Mouse (Mus musculus) lung, postnatal 0 days (tissue): ENCODE data around the gene Esm1.

Experiments
- CTCF ChIP-seq: IDR thresholded peaks from 2 replicates; pipeline ENCODE4 v1.5.1; 2016; ENCODE audit warnings: antibody characterized with exemption, mild to moderate bottlenecking
- EP300 ChIP-seq: IDR thresholded peaks from 2 replicates; pipeline ENCODE4 v1.6.1; 2016; ENCODE audit warnings: antibody characterized with exemption, mild to moderate bottlenecking, control low read depth

- TF ChIP-seq EP300 (no peak), CTCF (no peak)
Observed at GRCm38 (mm10) chr13:113201631-113202030, 7.8 kb upstream of the Esm1 start.
